Mouse (Mus musculus) cerebellum, postnatal 4 days (tissue): ENCODE results near the gene Tmtc4.

ENCODE experiments used
- DNase-seq, 2 experiments: peaks; one replicate each; pipeline ENCODE4 v3.0.0; 2022; ENCODE audit warnings: low spot score in 2 of 2, mixed read lengths in 1 of 2

Gene Tmtc4

DNA sequence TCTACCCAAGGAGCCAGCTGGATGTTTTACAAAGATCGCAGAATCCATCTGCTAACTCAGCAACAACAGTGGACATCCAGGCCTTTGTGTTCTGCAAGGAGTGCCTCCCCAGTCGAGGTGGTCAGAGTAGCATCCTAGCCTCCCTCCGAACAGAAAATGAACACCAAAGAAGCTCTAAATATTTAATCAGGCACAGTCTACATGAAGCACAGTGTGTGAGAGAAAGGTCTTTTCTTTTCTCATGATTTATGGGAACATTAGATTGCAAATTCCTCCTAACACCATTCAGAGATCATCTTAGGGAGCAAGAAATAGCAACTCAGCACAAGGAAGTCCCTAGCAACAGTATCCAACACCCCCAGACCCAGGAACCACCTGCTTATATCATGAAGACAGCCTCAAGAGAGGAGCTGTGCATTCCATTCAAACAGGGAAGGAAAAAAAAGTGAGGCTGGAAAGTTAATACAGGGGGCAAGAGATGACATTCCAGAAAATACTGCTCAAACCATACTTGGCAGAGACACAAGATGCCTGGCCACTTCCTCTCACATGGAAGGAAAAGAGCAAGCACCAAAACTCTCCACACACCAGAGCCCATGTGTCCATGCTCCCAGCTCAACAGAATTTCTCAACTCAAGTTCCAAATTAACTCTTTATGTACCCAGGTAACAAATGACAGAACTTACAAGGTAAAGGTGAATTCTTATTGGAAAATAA lies 8.8 kb downstream of the Tmtc4 start:
- DNase-seq, result no peak

DNA sequence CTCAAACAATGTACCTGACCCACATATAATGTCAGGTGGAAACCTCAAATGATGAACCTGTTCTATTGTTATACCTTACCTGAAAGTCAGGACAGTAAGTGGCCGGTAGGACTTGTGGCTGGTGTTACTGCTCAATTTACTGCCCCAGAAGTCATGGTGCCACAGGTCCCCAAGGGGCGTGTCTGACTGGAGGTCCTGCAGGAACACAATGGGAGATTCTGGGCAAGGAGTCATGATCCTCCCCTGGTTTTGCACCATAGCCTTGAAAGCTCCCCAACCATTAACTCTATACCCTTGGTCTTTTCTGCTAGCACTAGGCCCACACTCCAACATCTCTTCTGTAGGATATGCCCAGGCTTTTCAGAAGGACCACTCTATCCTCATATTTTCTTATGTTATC lies 10.7 kb downstream of the Tmtc4 start:
- DNase-seq, result no peak

DNA sequence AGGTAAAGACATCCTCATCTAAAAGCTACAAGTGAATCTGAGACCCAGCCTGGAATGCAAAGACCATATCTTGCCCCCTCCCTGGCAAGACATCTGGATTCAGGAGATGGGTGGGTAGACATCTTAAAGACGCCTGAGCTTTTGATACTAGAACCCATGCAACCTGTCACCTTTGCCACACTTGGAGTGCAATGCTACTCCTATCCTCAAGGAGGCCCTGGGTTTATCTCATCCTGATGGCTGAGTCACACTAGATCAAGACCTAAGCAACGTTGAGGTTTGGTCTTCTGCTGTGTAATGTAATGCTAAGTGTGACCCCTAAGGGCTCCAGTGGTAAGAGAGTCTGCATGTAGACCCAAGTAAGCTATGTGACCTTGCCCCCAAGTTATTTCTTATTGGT lies 15.8 kb downstream of the Tmtc4 start:
- no peak for DNase-seq

DNA sequence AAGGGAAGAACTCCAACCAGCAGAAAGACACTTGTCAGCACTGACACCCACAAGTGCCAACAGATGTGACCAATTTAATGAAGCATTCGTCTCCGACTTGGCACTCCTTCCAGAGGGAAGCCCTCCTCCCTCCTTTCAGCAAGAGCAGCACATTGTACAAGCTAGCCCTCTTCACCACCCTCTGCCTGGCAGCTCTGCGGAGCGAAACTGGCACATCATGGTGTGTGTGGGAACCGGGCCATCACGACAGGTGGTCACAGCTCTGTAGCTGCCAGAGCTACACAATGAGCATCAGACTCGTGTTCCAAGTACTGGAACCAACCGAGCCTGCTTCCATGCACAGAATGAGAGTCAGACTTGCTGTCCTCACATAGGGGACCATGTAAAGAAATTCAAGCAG lies 25.9 kb downstream of the Tmtc4 start:
- peak; percentile 80 to 94 for DNase-seq

DNA sequence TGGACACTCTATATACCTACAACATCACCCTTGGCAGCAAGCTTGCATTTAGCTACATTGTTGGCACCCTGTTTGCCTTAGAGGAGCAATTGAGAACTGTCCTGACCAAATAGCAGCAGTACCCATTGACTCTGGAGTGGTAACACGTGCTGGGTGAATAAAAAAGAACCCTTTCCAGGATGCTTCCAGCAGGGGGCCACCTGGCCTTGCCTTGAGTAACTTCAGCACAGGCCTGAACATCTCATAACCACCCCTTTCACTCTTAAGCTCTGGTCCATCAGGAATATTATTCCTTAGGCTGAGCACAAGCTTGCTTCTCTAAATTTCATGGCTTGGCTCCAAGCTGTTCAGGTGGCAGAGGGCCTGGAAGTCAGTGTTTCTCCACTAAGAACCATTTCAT lies 30.5 kb downstream of the Tmtc4 start:
- peak in 1 of 2 experiments; percentile 37 for DNase-seq

DNA sequence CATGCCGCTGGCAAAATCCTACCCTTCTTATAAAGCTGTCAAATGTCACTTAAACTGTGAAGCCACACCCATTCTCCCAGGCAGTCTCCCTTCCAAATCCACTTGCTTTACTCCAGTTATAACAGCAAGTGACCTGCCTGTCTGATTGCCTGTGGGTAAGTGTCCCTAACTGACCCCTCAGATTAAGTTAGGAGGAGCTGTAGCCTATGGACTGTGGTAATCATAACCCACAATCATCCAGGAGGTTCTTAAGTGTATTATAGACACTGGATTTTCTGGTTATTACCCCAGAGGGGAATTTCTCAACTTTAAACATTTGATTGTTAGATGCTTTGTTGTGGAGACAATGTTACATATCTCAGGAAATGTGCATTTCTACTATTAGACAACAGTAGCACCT lies 31.3 kb downstream of the Tmtc4 start:
- DNase-seq, result no peak

DNA sequence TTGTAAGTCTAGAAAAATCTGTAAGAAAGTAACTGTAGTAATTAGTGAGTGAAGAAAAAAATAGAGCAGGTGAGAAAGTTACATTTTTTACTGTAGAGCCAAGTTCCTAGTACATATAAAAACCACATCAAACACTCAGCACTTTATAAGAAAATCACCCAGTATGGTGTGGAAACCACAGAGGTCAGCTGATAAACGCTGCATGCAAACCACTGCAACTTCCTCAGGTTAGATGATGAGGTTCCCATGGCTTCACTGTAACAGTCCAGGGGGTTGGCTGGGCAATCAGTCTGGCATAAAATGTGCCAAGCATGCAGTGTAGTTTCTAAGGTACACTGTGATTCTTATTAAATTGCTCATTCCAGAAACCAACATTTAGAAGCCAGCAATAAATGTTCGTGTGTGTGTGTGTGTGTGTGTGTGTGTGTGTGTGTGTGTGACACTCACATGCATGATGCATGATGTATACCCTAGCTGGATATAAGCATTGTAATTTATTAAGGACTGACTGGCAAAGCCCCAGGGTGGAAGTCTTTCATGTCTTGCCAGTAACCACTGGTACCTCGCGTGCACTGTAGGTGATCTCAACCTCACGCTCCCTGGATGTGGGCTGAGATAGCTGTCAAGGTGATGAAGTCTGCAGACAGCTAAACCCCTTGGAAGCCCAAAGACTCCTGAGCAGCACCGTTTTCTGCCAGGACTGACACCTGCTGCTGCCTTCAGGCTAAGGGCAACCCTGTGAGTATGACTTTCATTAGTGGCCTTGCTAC lies 32.0 kb downstream of the Tmtc4 start:
- DNase-seq, result no peak

DNA sequence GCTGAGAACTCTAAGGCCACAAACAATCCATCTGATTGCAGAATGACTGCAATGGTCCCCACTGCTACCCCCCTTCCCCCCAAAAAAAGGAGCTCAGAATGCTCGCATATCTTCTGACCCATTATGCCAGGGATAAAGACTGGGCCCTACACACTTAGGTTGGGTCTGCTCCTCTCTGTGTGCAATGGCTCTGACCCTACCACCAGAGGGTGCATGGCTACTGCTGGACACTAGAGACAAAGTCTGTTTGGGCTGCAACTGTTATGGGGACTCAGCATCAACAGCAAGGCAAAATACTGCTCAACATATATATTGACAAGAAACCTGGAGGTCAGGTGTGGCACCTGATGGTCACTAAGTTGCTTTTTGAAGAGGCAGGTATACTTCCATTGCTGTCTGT lies 32.9 kb downstream of the Tmtc4 start:
- peak in 1 of 2 experiments; percentile 11 for DNase-seq

DNA sequence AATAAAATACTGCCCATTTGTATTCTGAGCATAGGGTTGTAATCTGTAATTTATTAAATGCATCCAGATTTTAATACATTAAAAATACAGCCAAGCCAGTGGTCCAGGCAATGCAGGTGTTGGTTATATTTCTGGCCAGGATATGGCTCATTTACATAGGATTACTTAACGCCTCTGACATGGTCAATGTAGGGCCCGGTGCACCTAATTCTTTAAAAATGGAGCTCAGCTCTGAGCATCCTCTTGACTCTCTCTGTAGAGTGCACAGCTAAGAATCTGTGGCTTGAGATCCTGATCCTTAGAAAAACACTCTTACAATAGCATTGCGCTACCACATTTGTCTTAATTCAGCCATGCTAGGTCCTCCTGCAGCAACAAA lies 40.4 kb downstream of the Tmtc4 start:
- no peak for DNase-seq

DNA sequence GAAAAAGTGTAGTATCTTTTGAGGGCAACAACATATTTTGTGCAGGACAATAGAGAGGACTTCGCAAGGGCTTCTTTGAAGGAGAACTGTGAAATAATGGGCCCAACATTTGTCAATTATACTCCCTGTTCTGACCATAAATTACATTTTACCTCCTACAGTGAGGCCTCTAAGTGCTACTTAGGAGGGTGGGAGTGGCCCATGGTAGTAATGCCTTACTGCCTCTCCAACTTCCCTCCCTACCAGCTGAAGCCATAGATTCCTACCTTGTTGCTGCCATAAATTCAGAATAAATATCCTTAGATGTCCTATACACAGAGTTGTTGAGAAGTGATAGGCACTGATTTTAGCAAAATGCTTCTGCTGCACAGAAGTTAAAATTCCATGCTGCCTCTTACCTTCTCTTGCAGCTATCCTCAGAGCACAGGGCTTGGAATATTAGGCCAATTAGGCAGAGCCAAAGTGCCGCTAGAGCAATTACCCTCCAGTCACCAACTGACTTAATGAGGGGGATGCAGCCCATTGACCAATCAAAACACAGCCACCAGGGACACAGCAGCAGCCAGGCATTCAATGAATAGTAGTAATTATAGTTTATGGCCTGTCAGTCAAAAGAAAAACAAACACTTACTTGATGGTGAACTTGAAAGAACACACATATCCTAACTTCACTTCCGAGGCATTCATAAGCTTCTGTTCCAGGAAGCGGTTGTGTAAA lies 40.9 kb downstream of the Tmtc4 start:
- no peak for DNase-seq

DNA sequence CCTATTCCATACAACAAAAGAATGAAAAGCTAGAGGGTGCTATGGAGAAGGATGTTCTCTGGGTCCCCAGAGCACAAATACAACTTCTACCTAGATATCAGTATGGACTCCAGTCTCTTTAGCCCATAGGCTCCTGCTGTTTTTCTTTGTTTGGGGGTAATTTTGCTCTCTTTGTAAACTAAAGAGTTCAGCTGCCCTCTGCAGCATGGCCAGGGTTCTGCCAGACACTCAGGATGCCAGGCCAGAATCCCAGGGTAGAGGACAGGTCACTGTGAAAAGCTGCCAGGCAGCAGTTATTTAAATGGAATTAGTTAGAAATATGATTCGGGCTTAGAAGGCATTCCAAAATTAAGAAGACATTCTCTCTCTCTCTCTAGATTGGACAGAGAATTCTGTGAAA lies 47.4 kb downstream of the Tmtc4 start:
- no peak for DNase-seq

DNA sequence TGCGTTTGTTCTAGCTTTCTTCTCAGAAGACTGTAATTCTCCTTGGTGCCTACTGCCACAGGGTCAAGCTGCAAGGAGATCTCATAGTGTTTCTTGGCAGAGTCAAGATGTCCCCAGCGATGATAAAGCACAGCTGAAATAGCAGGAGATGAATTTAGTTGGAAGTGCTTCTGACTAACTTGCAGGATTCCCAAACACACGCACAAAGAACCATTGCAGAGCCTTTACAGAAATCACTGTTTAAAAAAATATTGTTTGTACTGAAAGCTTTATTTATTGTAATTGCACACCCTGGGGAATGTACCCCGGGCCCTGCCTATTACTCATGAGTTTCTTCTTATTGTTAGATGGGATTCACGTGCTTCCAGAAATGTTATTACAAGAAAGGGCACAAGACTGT lies 63.8 kb downstream of the Tmtc4 start:
- no peak for DNase-seq

DNA sequence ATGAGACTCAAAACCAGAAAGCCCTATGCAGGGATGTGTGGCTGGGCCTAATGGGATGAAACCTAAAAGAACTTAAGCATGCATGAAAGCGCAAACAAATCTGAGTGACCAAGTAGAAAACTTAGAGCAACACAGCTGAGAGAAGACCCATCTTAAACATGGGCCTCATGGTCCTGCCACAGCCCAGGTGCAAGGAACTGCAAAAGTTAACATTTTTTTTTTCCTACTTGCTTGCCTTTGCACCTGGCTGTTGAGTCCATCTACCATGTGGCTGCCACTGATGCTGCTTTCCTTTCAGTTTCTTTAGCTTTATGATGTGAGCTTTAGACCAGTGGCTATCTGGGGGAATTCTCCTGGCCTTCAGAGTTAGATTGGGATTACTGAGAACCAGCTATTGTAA lies 66.2 kb downstream of the Tmtc4 start:
- no peak for DNase-seq

DNA sequence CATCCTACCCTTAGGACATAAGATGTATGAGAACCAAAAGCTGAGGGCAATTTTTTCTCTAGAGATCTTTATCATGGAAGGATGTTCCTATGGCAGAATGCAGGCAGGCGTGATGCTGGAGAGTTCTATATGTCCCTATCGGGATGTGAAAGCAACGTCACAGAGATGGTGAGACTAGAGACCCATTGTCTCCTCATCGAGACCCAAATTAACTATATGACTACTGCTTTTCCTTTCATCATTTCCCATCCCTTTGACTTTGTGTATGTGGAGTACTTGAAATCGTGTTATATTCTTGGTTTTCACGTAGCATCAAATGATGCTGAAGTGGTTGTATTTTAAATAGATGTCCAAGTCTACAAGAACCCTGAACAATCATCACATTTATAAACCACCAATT lies 70.2 kb downstream of the Tmtc4 start, which contains the start of gene Ggact:
TSS of gene Ggact (minus strand) at position 101 of the 400 bp plus-strand sequence.
- no peak for DNase-seq

DNA sequence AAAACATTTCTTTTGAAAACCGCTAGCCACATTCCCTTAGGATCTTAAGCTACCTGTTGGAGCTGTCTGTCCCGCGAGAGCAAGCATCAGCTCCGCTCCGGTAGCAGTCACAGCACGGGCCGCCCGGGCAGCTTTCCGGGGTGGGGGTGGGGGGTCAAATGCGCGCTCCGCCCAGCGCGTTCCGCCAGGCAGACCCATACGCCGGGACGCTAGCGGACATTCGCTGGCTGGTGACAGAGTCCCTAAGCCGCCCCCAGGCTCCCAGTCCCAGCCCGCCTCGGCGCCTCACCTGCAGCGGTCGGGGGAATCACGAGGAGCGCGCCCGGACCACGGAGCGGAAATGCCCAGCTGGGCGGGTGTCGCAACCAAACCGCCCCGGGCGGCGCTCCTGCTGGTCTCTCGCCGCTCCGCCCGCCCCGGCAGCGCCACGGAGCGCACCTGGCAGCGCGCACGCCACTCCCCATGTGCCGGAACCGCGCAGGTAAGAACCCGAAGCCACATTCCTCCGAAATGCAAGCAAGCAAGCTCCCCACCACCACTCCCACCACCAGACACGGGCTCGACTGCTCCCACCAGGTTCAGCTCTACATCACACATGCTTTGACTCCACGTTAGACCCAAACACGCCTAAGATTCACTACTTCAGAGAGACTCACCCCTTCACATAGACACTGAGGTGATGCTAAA lies 70.9 kb downstream of the Tmtc4 start:
- peak in 1 of 2 experiments; percentile 49 for DNase-seq

DNA sequence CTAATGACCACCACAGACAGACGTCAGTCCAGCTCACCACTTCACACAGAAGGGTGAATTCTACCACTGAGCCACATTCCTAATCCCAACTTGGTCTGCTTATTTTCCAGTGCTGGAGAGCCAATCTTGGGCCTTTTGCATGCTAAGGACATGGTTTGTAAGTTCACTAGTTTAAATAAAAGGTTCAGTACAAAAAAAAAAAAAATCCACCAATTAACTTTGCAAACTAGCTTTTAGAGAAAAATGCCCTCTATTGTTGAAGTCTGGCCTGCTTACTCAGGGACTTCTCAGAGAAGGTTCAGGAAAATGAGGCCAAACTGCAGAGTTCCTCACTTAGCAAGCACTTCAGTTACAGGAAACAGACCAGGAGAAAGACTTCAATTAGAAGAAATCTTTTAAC lies 71.7 kb downstream of the Tmtc4 start:
- no peak for DNase-seq

DNA sequence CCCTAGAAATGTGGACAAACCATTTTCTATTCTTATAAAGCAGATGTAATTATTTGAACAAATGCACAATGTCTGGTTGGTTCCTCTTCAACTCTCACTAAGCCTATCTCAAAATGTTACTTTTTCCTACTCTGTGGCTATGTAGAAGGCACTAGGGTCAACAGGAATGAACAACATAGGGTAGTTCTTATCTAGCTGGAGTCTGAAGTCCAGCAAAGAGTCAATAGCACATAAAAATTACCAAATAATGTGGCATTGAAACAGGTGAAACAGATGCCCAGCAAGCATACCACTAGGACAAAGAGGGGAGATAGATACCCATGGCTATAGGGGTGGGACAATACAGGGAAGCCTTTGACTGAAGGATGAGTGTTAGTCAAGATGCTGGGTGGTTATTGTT lies 72.6 kb downstream of the Tmtc4 start:
- DNase-seq, result no peak

DNA sequence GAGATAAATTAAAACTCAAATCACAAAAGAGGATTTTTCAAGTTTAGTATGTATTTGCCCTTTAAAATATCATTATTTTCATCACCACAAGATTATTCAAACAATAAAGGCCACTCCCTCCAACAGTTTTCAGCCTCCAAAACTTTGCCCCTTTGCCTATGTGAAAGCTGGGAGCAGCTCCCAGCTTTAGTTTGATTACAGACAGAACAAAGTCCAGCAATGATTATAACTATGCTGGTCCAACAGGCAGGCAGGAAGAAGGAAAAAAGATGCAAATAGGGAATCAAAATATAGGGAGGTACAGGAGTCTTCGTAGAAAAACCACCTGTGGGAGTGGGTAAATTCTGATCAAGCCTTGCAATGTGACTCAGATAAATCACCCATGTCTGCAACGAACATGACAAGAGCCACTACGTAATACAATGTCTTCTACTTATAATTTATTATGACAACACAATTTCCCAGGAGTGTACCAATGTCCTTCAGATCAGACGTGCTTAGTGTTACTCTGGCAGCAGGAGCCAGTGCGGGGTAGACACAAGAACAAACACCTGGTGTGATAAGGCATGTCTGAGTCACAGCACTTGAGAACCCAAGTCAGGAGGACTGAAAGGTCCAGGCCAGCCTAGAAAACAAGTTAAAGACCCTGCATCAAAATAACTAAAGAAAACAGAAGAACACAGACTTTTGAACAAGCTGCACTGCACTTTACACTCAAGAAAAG lies 74.3 kb downstream of the Tmtc4 start:
- DNase-seq, result no peak

DNA sequence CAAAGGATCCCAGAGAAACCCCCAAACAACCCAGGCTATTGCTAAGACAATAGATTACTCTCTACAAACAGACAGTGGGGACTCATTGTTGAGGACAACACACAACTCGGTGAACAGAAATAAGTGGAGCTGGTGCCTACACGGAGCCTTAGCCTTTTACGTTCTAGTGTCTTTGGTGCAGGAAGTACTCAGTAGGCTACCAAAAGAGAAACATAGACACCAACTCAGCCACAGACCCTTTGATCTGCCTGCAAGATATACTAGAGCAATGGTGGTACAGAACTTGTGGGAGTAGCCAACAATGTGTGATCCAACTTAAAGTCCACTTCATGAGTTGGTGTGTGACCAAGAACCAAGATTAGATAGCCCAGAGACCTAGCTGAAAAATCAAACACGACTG lies 75.8 kb downstream of the Tmtc4 start:
- no peak for DNase-seq

DNA sequence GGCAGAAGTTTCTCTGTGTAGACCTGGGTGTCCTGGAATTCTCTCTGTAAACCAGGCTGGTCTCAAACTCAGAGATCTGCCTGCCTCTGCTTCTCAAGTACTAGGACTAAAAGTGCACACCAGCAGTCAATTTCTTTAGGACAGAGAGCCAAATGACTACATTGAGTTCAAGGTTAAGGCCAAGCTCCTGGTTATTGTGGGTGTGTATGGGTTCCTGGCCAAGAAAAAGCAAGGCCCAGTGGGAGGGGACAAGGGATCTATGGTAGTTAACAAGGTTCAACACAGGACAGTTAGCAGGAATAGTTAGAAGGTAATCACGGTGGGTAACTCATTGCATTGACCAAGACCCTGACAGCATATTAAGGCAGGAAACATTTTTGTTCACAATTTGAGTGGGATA lies 78.8 kb downstream of the Tmtc4 start:
- DNase-seq, result no peak

DNA sequence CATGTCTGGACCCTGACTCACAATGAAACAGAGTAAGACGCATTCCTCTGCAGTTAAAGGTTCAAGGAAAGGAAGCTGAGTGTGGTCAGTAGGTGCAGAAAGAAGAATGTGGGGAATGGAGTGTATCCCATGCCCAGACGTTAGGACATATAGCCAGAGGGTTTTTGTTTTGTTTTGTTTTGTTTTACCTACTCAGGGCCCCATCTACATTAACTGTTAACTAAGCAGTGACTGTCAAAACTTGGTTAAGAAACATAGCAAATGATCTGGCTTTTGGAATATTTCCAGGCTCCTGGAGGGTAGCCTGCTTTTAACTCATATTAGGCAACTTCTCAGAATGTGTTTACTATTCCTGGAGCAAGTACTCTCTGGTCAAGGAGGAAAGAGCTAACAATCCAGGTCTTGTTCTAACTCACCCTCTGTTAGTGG lies 79.9 kb downstream of the Tmtc4 start:
- no peak for DNase-seq
